Mouse (Mus musculus): ENCODE data around the gene Olfr194. TPM values are rescaled to one million over a fixed set of nuclear protein-coding genes. Genes with fewer than 3 reads are reported as not detected.

The Olfr194 gene
- not detected for polyA plus RNA-seq (2017; shearing (Covaris generic))

GRCm38 (mm10) chr16:59120969-59121368 is at the start of gene Olfr194:
Olfr194 (minus strand) TSS chr16:59121069.

GRCm38 (mm10) chr16:59170354-59170753 is 49.5 kb upstream of the Olfr194 start, which contains the start of gene Olfr196:
Olfr196 (minus strand) TSS chr16:59170454.

GRCm38 (mm10) chr16:59146746-59147145 is 25.9 kb upstream of the Olfr194 start, which contains the start of gene Olfr195:
Olfr195 (plus strand) TSS chr16:59147046.

GRCm38 (mm10) chr16:59111781-59112180 is 9.1 kb downstream of the Olfr194 start, which contains the start of gene Olfr193:
Olfr193 (minus strand) TSS chr16:59111881.

GRCm38 (mm10) chr16:59089722-59090121 is 31.1 kb downstream of the Olfr194 start, which contains the start of gene Olfr191:
Olfr191 (minus strand) TSS chr16:59089822.

GRCm38 (mm10) chr16:59077905-59078304 is 43.0 kb downstream of the Olfr194 start, which contains the start of gene Olfr190:
Olfr190 (minus strand) TSS chr16:59078005.

Other genes with a start within 250 kb of the Olfr194 start
- gene Olfr177, start 246.3 kb downstream of the Olfr194 start, polyA plus RNA-seq (2017; shearing (Covaris generic)) = not detected
- gene Olfr178, start 229.0 kb downstream of the Olfr194 start, polyA plus RNA-seq (2017; shearing (Covaris generic)) = not detected
- not detected for gene Olfr181, start 192.3 kb downstream of the Olfr194 start, polyA plus RNA-seq (2017; shearing (Covaris generic))
- gene Olfr180, start 191.7 kb downstream of the Olfr194 start, polyA plus RNA-seq (2017; shearing (Covaris generic)) = not detected
- gene Olfr183, start 125.7 kb downstream of the Olfr194 start, polyA plus RNA-seq (2017; shearing (Covaris generic)) = 0.15 TPM
- gene Olfr186, start 90.8 kb downstream of the Olfr194 start, polyA plus RNA-seq (2017; shearing (Covaris generic)) = not detected
- gene Olfr187, start 81.3 kb downstream of the Olfr194 start, polyA plus RNA-seq (2017; shearing (Covaris generic)) = not detected
- 0.15 TPM for gene Olfr190, start 43.1 kb downstream of the Olfr194 start, polyA plus RNA-seq (2017; shearing (Covaris generic))
- not detected for gene Olfr191, start 31.2 kb downstream of the Olfr194 start, polyA plus RNA-seq (2017; shearing (Covaris generic))
- not detected for gene Olfr193, start 9.2 kb downstream of the Olfr194 start, polyA plus RNA-seq (2017; shearing (Covaris generic))
- not detected for gene Olfr195, start 26.0 kb upstream of the Olfr194 start, polyA plus RNA-seq (2017; shearing (Covaris generic))
- gene Olfr196, start 49.4 kb upstream of the Olfr194 start, polyA plus RNA-seq (2017; shearing (Covaris generic)) = 0.67 TPM
- not detected for gene Olfr198, start 82.5 kb upstream of the Olfr194 start, polyA plus RNA-seq (2017; shearing (Covaris generic))
- gene Olfr199, start 98.7 kb upstream of the Olfr194 start, polyA plus RNA-seq (2017; shearing (Covaris generic)) = not detected
- gene Olfr201, start 151.6 kb upstream of the Olfr194 start, polyA plus RNA-seq (2017; shearing (Covaris generic)) = not detected
- gene Olfr202, start 165.7 kb upstream of the Olfr194 start, polyA plus RNA-seq (2017; shearing (Covaris generic)) = not detected
- not detected for gene Olfr203, start 177.8 kb upstream of the Olfr194 start, polyA plus RNA-seq (2017; shearing (Covaris generic))
- gene Olfr204, start 197.2 kb upstream of the Olfr194 start, polyA plus RNA-seq (2017; shearing (Covaris generic)) = not detected
- not detected for gene Olfr205, start 210.1 kb upstream of the Olfr194 start, polyA plus RNA-seq (2017; shearing (Covaris generic))
- gene Olfr206, start 228.2 kb upstream of the Olfr194 start, polyA plus RNA-seq (2017; shearing (Covaris generic)) = not detected
- gene Olfr209, start 242.9 kb upstream of the Olfr194 start, polyA plus RNA-seq (2017; shearing (Covaris generic)) = not detected

Data from naive thymus-derived CD4-positive, alpha-beta T cell, adult 5 months (primary cell).